Comparison of ENCODE assay signal across 13 mouse cellular contexts in genomic region chr7:126230357-126231148, GRCm38 (mm10). TPM values are rescaled to one million over a fixed set of nuclear protein-coding genes. Genes with fewer than 3 reads are reported as not detected.
DNase-seq lines count a peak whose midpoint lies in the region.
"Had no signal": no experiment of that assay in that cellular context is flagged by ENCODE, and none has a peak within 500 bp of the region (broad histone marks: within the 10 kb centered on the region; RNA-seq: fewer than 3 reads in every experiment).

No protein-coding gene starts in this region.

- DNase-seq in layer of hippocampus, adult 9-11 months, result peak; percentile 17
- no peak for DNase-seq in layer of hippocampus, adult 8-10 months (ENCODE audit: low spot score in 2 of 2)
- DNase-seq in brain, adult 2 months (ENCODE audit: low read depth, low spot score), result peak; percentile 17
- DNase-seq in thymus, postnatal 14 days, result peak; percentile 71
- no peak for DNase-seq in c-Kit-positive CD71-positive TER-119-positive erythroid progenitor cells, embryonic 14.5 days (ENCODE audit: low spot score)
- DNase-seq in MN1 (ENCODE audit: low spot score), result no peak
- DNase-seq in gastrocnemius, postnatal 25 days, result no peak
- DNase-seq: cerebellum, adult 18-20 months; heart, postnatal 14 days; right cerebral cortex, postnatal 4 days had no signal

- H3K9me3 ChIP-seq in megakaryocyte, embryonic 14.5 days, result peaks cover 6% of the 10 kb centered on the region; the same call in 1 of the 2 replicates
- H3K9me3 ChIP-seq: kidney, embryonic 15.5 days had no signal

- peaks cover 23% of the 10 kb centered on the region for H3K27me3 ChIP-seq in megakaryocyte, embryonic 14.5 days (replicated peaks)
- H3K27me3 ChIP-seq: kidney, embryonic 15.5 days had no signal

- no peaks in the 10 kb centered on the region for H3K36me3 ChIP-seq in megakaryocyte, embryonic 14.5 days (replicated peaks; ENCODE audit: low read length)
- H3K36me3 ChIP-seq: kidney, embryonic 15.5 days had no signal

- H3K4me3 ChIP-seq in megakaryocyte, embryonic 14.5 days (replicated peaks), result peak overlapping the region; percentile 44
- H3K4me3 ChIP-seq: kidney, embryonic 15.5 days; left cerebral cortex, adult 2 months had no signal

- H3K4me1 ChIP-seq in megakaryocyte, embryonic 14.5 days, result peaks cover 9% of the 10 kb centered on the region
- H3K4me1 ChIP-seq: kidney, embryonic 15.5 days had no signal

RNA-seq across cellular contexts. Expression of gene Xpo6, which starts 30.3 kb away (rescaled TPM):
- 10 to 100 TPM; 89.1 to 99.7 (median 96.2) TPM for total RNA-seq in layer of hippocampus, adult 8-10 months (2022)
- 83.9 and 172 TPM in 2 replicates for polyA plus RNA-seq in megakaryocyte, embryonic 14.5 days (2012; ENCODE audit: insufficient read depth, low replicate concordance)
- total RNA-seq in gastrocnemius, postnatal 25 days (2021), result 10 to 100 TPM; 15.8 to 16.0 TPM

RNA-seq across cellular contexts. Expression of gene Sbk1, which starts 41.9 kb away (rescaled TPM):
- total RNA-seq in layer of hippocampus, adult 8-10 months (2022), result 10 to 100 TPM; 56.4 to 75.1 (median 65.6) TPM
- 1.4 and 5.6 TPM in 2 replicates for polyA plus RNA-seq in megakaryocyte, embryonic 14.5 days (2012; ENCODE audit: insufficient read depth, low replicate concordance)
- 10 to 100 TPM; 22.2 to 25.0 TPM for total RNA-seq in gastrocnemius, postnatal 25 days (2021)

Comparison
In these comparisons a context has a peak if more than half of its experiments do, and no peak if none do; other contexts are left out.
1. DNase-seq: peak in layer of hippocampus, adult 9-11 months (single experiment), brain, adult 2 months (single experiment) and thymus, postnatal 14 days (single experiment); none in layer of hippocampus, adult 8-10 months (0 of 2), c-Kit-positive CD71-positive TER-119-positive erythroid progenitor cells, embryonic 14.5 days (single experiment), MN1 (single experiment) and gastrocnemius, postnatal 25 days (single experiment).
2. RNA of gene Xpo6, which starts 30.3 kb away (total RNA-seq): 89.1 to 99.7 TPM in layer of hippocampus, adult 8-10 months; 15.8 to 16.0 TPM in gastrocnemius, postnatal 25 days; every median in the first group is over 4 times any median in the second.